Mouse (Mus musculus) kidney, adult 2 months (tissue): Measurements from ENCODE around the gene Fblim1. TPM values are rescaled to one million over a fixed set of nuclear protein-coding genes. Genes with fewer than 3 reads are reported as not detected.
A peak's percentile ranks its signal among the peaks of the same experiment; 100 is the strongest.

Experiments used
- DNase-seq: peaks from one replicate; pipeline ENCODE4 v3.0.0; 2021
- H3K27ac ChIP-seq: fragments of 200-500 bp; 2 replicates; pipeline ENCODE4 v1.5.1; 2012; ENCODE audit warnings: low read depth, low read length, control low read depth, inconsistent platforms; ENCODE audit not compliant: insufficient read depth
- H3K27me3 ChIP-seq: fragments of 200-500 bp; replicated peaks from 2 replicates; pipeline ENCODE4 v1.6.1; 2012; ENCODE audit warnings: mild to moderate bottlenecking, moderate library complexity, low read length, inconsistent platforms; ENCODE audit not compliant: control insufficient read depth, insufficient read depth
- H3K36me3 ChIP-seq: fragments of 200-500 bp; 2 replicates; pipeline ENCODE4 v1.6.1; 2012; ENCODE audit warnings: mild to moderate bottlenecking, moderate library complexity, low read length, inconsistent platforms; ENCODE audit not compliant: control insufficient read depth, insufficient read depth
- H3K4me1 ChIP-seq: fragments of 200-500 bp; 2 replicates; pipeline ENCODE4 v1.6.1; 2011; ENCODE audit warnings: low read length; ENCODE audit not compliant: control insufficient read depth, insufficient read depth
- H3K4me3 ChIP-seq: fragments of 200-500 bp; 2 replicates; pipeline ENCODE4 v1.5.1; 2011; ENCODE audit warnings: mild to moderate bottlenecking, low read depth, low read length, control low read depth; ENCODE audit not compliant: insufficient read depth
- CTCF ChIP-seq: fragments of 200-500 bp; conservative IDR thresholded peaks from 2 replicates; pipeline ENCODE4 v1.5.1; 2011; ENCODE audit warnings: low read depth, mild to moderate bottlenecking, control low read depth, low read length, moderate library complexity, mixed read lengths; ENCODE audit not compliant: insufficient read depth, insufficient read length
- POLR2A ChIP-seq: fragments of 200-500 bp; IDR thresholded peaks from one replicate; pipeline ENCODE4 v1.6.1; 2011; ENCODE audit warnings: low read depth, low read length, control low read depth
- WGBS: fragments of 180-500 bp; shearing (Covaris S2); methylation state at CpG from one replicate; pipeline ENCODE4 v1.1.7; 2018; 5-methylcytosine and 5-hydroxymethylcytosine counted together
- polyA plus RNA-seq: library from polyadenylated mRNA; depleted of rRNA; stranded (reverse); fragments of >200 nt; gene quantifications from 2 replicates; pipeline ENCODE4 v1.2.3, GENCODE M21; 2012

Gene Fblim1
- polyA plus RNA-seq, 1 experiment: 10.2 TPM

DNA sequence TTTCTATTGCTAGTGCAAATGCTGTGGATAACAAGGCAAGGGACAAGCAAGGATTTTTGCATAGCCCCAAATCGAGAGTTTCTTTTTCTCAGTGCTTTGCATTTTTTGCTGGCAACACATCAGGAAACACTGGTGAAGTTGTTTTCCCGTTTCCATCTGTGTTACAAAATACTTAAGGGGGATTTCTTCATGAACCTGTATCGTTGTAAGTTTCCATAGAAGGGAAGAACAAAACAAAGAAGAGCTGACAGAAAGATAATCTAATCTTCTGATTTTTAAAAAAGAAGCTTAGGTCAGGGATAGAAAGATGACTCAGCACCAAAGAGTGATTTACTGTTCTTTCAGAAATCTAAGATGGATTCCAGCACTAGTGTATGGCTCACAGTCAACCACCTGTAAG, 65.1 kb downstream of the Fblim1 start:
- Histone ChIP-seq H3K4me1 (no peaks in the 10 kb centered on the region; the same call in 1 of the 2 replicates), H3K27ac (no peak overlapping the region), H3K4me3 (no peak overlapping the region), H3K27me3 (no peaks in the 10 kb centered on the region), H3K36me3 (no peaks in the 10 kb centered on the region)
- 49% methylated on average over 3 of the region's 3 CpGs for WGBS
- no peak for DNase-seq
- TF ChIP-seq POLR2A (no peak), CTCF (no peak)

DNA sequence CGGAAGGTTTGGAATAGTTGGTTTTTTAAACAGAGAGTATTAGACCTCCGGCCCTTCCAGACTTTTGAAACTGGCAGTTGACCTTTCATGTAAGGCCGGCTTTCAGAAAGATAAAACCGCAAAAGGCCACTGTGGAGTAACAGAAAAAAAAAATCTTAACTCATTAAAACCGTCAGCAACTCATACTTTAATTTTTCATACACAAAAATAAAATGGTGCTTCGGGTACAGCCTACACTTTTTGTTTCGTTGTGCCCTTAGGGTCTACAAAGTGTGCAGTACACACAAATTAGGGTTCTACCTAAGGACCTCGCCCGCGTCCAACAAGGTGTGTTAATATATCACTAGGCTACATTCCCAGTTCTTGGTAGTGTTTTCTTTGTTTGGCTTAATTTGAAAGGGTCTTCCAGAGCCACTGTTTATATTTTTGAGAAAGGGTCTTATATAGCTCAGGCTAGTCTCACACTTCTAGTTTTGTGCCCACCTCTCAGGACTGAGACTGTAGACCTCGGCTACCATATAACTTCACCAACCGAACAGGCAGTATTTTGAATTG, 66.6 kb downstream of the Fblim1 start:
- Histone ChIP-seq H3K27me3 (no peaks in the 10 kb centered on the region), H3K36me3 (no peaks in the 10 kb centered on the region), H3K4me1 (no peaks in the 10 kb centered on the region; the same call in 1 of the 2 replicates), H3K27ac (peak overlapping the region; percentile 92), H3K4me3 (peak overlapping the region; percentile 47; the same call in 1 of the 2 replicates)
- peak; percentile 40 for DNase-seq
- WGBS: 19% methylated on average over 12 of the region's 12 CpGs
- TF ChIP-seq CTCF: no peak
- TF ChIP-seq POLR2A: no peak

DNA sequence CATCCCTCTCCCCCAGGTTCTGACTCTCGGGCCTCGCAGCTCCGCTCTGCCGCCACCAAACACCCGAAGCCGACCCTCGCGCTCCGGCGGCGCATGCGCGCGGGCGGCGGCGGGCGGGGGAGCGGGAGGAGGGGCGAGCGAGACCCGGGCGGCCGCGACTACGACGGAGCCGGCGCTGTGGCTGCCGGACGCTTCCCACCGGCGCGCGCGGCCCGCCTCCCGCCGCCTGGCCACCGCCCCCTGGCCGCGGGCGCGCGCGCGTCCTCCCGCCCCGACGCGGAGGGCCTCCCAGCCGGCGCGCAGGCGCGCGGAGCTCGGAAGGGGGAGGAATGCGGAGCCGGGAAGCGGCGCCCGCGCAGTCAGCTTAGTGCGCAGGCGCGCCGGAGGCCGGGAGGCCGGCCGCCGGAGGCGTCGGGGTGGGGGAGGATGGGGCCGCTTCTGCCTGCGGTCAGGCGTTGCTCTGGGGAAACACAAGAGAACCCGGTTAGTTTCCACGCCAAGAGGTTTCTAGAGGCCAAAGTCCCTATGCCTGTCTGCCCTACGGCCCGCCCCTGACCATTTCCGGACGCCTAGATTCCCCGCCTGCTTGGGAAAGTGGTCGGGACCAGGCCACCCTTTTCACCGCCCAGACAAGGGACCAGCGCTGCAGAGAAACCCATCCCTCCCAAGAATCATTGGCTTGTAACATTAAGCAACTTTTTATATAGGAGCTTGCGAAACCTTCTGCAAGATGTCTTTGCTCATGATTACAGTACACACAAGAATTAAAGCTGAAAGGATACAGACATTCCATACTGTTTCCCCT, 67.3 kb downstream of the Fblim1 start, which contains the start of gene Spen:
Spen (minus strand) TSS at position 190 of the 805 bp plus-strand sequence.
- H3K4me3 ChIP-seq: peak within 1 kb of the TSS; percentile 83
- H3K36me3 ChIP-seq: no peaks in the 10 kb centered on the region
- under 1% methylated on average over 88 of the region's 88 CpGs for WGBS
- peak; percentile 97 for DNase-seq
- peak within 1 kb of the TSS; percentile 95 for H3K27ac ChIP-seq
- H3K27me3 ChIP-seq: no peaks in the 10 kb centered on the region
- no peaks in the 10 kb centered on the region; the same call in 1 of the 2 replicates for H3K4me1 ChIP-seq
- TF ChIP-seq POLR2A (peak; percentile 20), CTCF (no peak)

DNA sequence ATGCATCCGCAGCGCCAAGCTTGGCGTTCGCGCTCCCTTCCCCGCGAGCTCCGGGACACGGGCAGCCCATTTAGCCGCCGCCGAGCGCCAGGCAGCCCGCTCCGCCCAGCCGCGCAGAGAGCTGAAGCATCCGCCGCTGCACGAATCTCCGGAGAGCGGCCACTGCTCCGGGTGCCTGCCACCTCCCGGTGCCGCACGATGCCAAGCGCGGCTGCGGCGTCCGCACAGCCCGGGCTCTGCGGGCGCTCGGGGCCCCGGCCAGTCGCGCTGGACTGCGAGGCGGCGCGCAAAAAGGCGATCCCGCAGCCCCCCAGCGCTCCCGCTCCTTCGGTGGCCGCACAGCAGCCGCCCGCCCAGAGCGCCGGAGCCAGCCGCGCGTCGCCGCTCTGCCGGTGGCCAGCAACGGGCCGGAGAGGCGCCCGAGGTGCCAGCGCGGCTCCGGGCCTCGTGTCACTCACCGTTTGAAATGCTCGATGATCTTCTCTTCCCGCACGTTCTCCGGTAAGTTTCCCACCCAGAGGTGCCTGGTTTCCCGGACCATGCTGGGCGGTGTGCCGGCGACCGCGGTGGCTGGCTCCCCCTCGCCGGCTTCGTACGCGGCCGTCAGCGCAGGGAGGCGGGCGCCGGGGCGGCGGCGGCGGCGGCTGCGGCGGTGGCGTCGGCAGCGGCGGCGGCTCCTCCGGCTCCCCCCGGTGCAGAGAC, 68.0 kb downstream of the Fblim1 start:
- Histone ChIP-seq H3K4me3 (peak overlapping the region; percentile 83), H3K36me3 (no peaks in the 10 kb centered on the region), H3K27ac (peak overlapping the region; percentile 95), H3K4me1 (peaks cover 3% of the 10 kb centered on the region; the same call in 1 of the 2 replicates), H3K27me3 (no peaks in the 10 kb centered on the region)
- under 1% methylated on average over 89 of the region's 101 CpGs for WGBS
- TF ChIP-seq POLR2A (no peak), CTCF (no peak)
- DNase-seq: peak; percentile 50

DNA sequence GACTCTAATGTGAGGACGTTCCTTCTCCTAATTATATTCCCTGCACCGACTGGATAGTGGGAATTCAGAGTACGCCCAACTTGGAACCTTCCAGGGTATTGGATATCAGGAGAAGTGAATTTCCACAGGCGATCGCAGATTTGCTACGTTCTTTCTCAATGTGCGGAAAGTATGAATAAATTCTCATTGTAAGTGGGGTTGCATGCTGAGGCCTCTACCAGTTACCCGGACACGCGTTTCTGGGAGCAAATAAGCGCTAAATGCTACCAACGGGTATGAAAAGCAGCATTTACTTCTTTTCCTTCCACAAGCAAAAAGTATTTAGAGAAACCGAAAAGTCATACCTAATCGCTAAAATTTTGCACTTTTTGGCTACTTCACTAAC, 68.7 kb downstream of the Fblim1 start:
- 0% methylated on average over 14 of the region's 14 CpGs for WGBS
- no peak for TF ChIP-seq CTCF
- no peak for TF ChIP-seq POLR2A
- Histone ChIP-seq H3K4me3 (peak overlapping the region; percentile 83), H3K4me1 (peaks cover 4% of the 10 kb centered on the region; the same call in 1 of the 2 replicates), H3K36me3 (no peaks in the 10 kb centered on the region), H3K27me3 (no peaks in the 10 kb centered on the region), H3K27ac (peak overlapping the region; percentile 5)
- DNase-seq: no peak

DNA sequence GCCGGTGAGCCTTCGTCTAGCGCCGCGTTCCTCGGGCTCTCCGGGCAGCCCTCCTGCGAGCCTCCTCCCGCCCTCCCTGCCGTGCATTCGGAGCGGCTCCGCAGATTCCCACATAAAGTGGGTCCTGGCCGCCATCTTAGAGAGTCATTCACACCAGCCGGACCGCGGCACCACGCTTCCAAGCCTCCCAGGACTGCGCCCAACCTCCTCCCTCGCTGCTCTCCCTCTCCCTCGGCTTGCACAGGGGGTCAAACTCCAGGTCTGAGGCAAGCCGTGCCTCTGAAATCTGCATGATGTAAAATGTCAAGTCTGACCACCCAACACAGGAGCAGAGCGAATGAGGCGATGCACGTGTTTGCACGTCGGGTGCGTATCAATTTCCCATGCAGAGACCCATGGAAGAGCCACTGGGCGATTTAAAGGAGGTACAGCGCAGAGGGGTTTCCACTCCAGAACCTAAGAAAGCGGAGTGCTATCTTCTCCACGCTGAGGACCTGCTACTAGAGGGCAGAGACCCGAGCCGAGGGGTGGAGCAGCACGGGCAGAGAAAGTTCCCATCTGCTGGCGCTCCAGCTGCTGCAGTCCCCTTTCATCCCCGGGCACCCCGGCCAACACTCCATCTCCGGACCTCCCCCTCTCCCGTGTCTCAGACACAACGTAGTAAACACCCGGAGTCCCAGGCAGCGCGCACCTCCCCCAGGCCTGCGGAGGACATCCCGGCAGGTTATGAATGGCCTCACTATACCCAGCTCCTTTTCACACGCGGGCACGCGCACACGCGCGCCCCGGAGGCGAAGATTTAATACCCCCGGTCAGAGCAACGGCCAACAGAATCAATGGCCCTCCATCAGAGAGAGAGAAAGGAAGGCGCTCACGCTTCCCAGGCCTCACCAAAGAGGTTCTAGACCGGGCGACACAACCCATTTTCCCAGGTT, 69.3 kb downstream of the Fblim1 start:
- DNase-seq: peak; percentile 75
- Histone ChIP-seq H3K4me3 (peak overlapping the region; percentile 83), H3K27ac (peak overlapping the region; percentile 5), H3K36me3 (no peaks in the 10 kb centered on the region), H3K4me1 (peaks cover 5% of the 10 kb centered on the region; the same call in 1 of the 2 replicates), H3K27me3 (no peaks in the 10 kb centered on the region)
- WGBS: under 1% methylated on average over 61 of the region's 61 CpGs
- no peak for TF ChIP-seq CTCF
- no peak for TF ChIP-seq POLR2A
